Mouse (Mus musculus) limb, embryonic 15.5 days (tissue): ENCODE results near the gene Csk. TPM values are rescaled to one million over a fixed set of nuclear protein-coding genes. Genes with fewer than 3 reads are reported as not detected.

Experiments used
- ATAC-seq: fragments of 200-750 bp; cut with Nextera tagmentation; 2 replicates; pipeline ENCODE4 v1.8.0; 2017; ENCODE audit warnings: low read depth, moderate TSS enrichment; ENCODE audit not compliant: insufficient number of reproducible peaks, low FRiP score, low TSS enrichment
- H3K27ac ChIP-seq: fragments of 300-500 bp; sonication (generic); 2 replicates; pipeline ENCODE4 v1.5.1; 2015; ENCODE audit warnings: moderate library complexity, mild to moderate bottlenecking, inconsistent platforms
- H3K27me3 ChIP-seq: fragments of 300-500 bp; sonication (generic); 2 replicates; pipeline ENCODE4 v1.6.1; 2015; ENCODE audit warnings: inconsistent platforms
- H3K36me3 ChIP-seq: fragments of 300-500 bp; sonication (generic); 2 replicates; pipeline ENCODE4 v1.6.1; 2015; ENCODE audit warnings: inconsistent platforms
- H3K4me1 ChIP-seq: fragments of 300-500 bp; sonication (generic); 2 replicates; pipeline ENCODE4 v1.6.1; 2015; ENCODE audit warnings: inconsistent platforms
- H3K4me2 ChIP-seq: fragments of 300-500 bp; sonication (generic); 2 replicates; pipeline ENCODE4 v1.6.1; 2015; ENCODE audit warnings: mild to moderate bottlenecking, inconsistent platforms
- H3K4me3 ChIP-seq: fragments of 300-500 bp; sonication (generic); 2 replicates; pipeline ENCODE4 v1.5.1; 2015; ENCODE audit warnings: mild to moderate bottlenecking, inconsistent platforms
- H3K9ac ChIP-seq: fragments of 300-500 bp; sonication (generic); 2 replicates; pipeline ENCODE4 v1.6.1; 2015; ENCODE audit warnings: inconsistent platforms
- H3K9me3 ChIP-seq: fragments of 300-500 bp; sonication (generic); 2 replicates; pipeline ENCODE4 v1.6.1; 2016; ENCODE audit warnings: inconsistent platforms
- WGBS: fragments of 180-500 bp; shearing (Covaris S2); methylation state at CpG from one replicate; pipeline ENCODE4 v1.1.7; 2015; 5-methylcytosine and 5-hydroxymethylcytosine counted together
- polyA plus RNA-seq: library from polyadenylated mRNA; unstranded; fragments of >200 nt; fragmentation: Nextera tagmentation; extraction: Ambion mirVana; gene quantifications from 2 replicates; pipeline ENCODE4 v1.2.1, GENCODE M21; 2015

The Csk gene
- polyA plus RNA-seq, 1 experiment from 2014 or later = 29.0 TPM

GRCm38 (mm10) chr9:57613975-57614374 lies 39.5 kb downstream of the Csk start:
- H3K27ac ChIP-seq = no peak overlapping the region
- no peaks in the 10 kb centered on the region for H3K36me3 ChIP-seq
- WGBS = 81% methylated on average over 7 of the region's 7 CpGs
- H3K9me3 ChIP-seq = no peaks in the 10 kb centered on the region
- H3K27me3 ChIP-seq = no peaks in the 10 kb centered on the region
- no peaks in the 10 kb centered on the region; the same call in 1 of the 2 replicates for H3K4me1 ChIP-seq
- no peak overlapping the region for H3K4me3 ChIP-seq
- H3K9ac ChIP-seq = no peak overlapping the region
- no peak overlapping the region for H3K4me2 ChIP-seq
- ATAC-seq = no peak

- Histone ChIP-seq H3K9me3 (no peaks in the 10 kb centered on the region), H3K4me2 (no peak overlapping the region), H3K27ac (no peak overlapping the region), H3K4me1 (no peaks in the 10 kb centered on the region; the same call in 1 of the 2 replicates), H3K36me3 (no peaks in the 10 kb centered on the region), H3K4me3 (no peak overlapping the region), H3K27me3 (no peaks in the 10 kb centered on the region; the same call in 1 of the 2 replicates), H3K9ac (no peak overlapping the region)
- WGBS = 75% methylated on average over 7 of the region's 7 CpGs
- no peak for ATAC-seq
Measured at GRCm38 (mm10) chr9:57612587-57612986, 40.8 kb downstream of the Csk start.

- peaks cover 5% of the 10 kb centered on the region for H3K4me1 ChIP-seq
- H3K36me3 ChIP-seq = no peaks in the 10 kb centered on the region
- H3K9ac ChIP-seq = no peak overlapping the region
- peaks cover 17% of the 10 kb centered on the region for H3K27me3 ChIP-seq
- H3K9me3 ChIP-seq = no peaks in the 10 kb centered on the region
- H3K4me3 ChIP-seq = no peak overlapping the region
- WGBS = 48% methylated on average over 3 of the region's 3 CpGs
- no peak overlapping the region for H3K4me2 ChIP-seq
- ATAC-seq = no peak
- no peak overlapping the region for H3K27ac ChIP-seq
Measured at GRCm38 (mm10) chr9:57610359-57610826, 43.0 kb downstream of the Csk start.

GRCm38 (mm10) chr9:57609803-57610202 lies 43.6 kb downstream of the Csk start:
- no peak overlapping the region for H3K4me3 ChIP-seq
- 49% methylated on average over 3 of the region's 3 CpGs for WGBS
- no peak overlapping the region for H3K4me2 ChIP-seq
- H3K27ac ChIP-seq = no peak overlapping the region
- peaks cover 20% of the 10 kb centered on the region for H3K27me3 ChIP-seq
- H3K9ac ChIP-seq = no peak overlapping the region
- H3K4me1 ChIP-seq = peaks cover 5% of the 10 kb centered on the region
- H3K9me3 ChIP-seq = no peaks in the 10 kb centered on the region
- no peak for ATAC-seq
- no peaks in the 10 kb centered on the region for H3K36me3 ChIP-seq

- 7% methylated on average over 24 of the region's 24 CpGs for WGBS
- H3K27me3 ChIP-seq = peaks cover 22% of the 10 kb centered on the region
- H3K4me3 ChIP-seq = no peak within 1 kb of the TSS
- no peak for ATAC-seq
- H3K9me3 ChIP-seq = no peaks in the 10 kb centered on the region
- H3K27ac ChIP-seq = no peak within 1 kb of the TSS
- no peak within 1 kb of the TSS for H3K9ac ChIP-seq
- H3K4me2 ChIP-seq = no peak within 1 kb of the TSS
- peaks cover 8% of the 10 kb centered on the region for H3K4me1 ChIP-seq
- no peaks in the 10 kb centered on the region for H3K36me3 ChIP-seq
Measured at GRCm38 (mm10) chr9:57606139-57606851, 47.1 kb downstream of the Csk start, which contains the start of gene Cplx3. TSS of gene Cplx3 (minus strand) at chr9:57606281.

- 21% methylated on average over 9 of the region's 9 CpGs for WGBS
- Histone ChIP-seq H3K4me1 (peaks cover 16% of the 10 kb centered on the region), H3K27me3 (peaks cover 22% of the 10 kb centered on the region), H3K4me3 (no peak overlapping the region), H3K9ac (no peak overlapping the region), H3K9me3 (no peaks in the 10 kb centered on the region), H3K27ac (no peak overlapping the region), H3K4me2 (no peak overlapping the region), H3K36me3 (no peaks in the 10 kb centered on the region)
- ATAC-seq = no peak
Measured at GRCm38 (mm10) chr9:57605503-57605902, 47.9 kb downstream of the Csk start.

- Histone ChIP-seq H3K9me3 (no peaks in the 10 kb centered on the region), H3K27me3 (peaks cover 22% of the 10 kb centered on the region), H3K4me2 (no peak overlapping the region), H3K27ac (no peak overlapping the region), H3K4me3 (no peak overlapping the region), H3K9ac (no peak overlapping the region), H3K36me3 (no peaks in the 10 kb centered on the region), H3K4me1 (peaks cover 16% of the 10 kb centered on the region)
- ATAC-seq = no peak
- WGBS = 73% methylated on average over 4 of the region's 4 CpGs
Measured at GRCm38 (mm10) chr9:57604875-57605274, 48.6 kb downstream of the Csk start.

- ATAC-seq = no peak
- Histone ChIP-seq H3K27ac (no peak overlapping the region), H3K9me3 (no peaks in the 10 kb centered on the region), H3K36me3 (no peaks in the 10 kb centered on the region), H3K4me1 (peaks cover 22% of the 10 kb centered on the region), H3K27me3 (peaks cover 22% of the 10 kb centered on the region), H3K9ac (no peak overlapping the region), H3K4me3 (no peak overlapping the region), H3K4me2 (no peak overlapping the region)
- 52% methylated on average over 8 of the region's 8 CpGs for WGBS
Measured at GRCm38 (mm10) chr9:57602098-57602497, 51.3 kb downstream of the Csk start.

GRCm38 (mm10) chr9:57601353-57601706 lies 52.1 kb downstream of the Csk start:
- Histone ChIP-seq H3K4me2 (no peak overlapping the region), H3K36me3 (peaks cover 3% of the 10 kb centered on the region), H3K4me1 (peaks cover 22% of the 10 kb centered on the region), H3K27ac (no peak overlapping the region), H3K9me3 (no peaks in the 10 kb centered on the region), H3K4me3 (no peak overlapping the region), H3K27me3 (peaks cover 14% of the 10 kb centered on the region), H3K9ac (no peak overlapping the region)
- 21% methylated on average over 2 of the region's 2 CpGs for whole genome bisulfite sequencing
- ATAC-seq = no peak

GRCm38 (mm10) chr9:57600620-57601352 lies 52.6 kb downstream of the Csk start:
- Histone ChIP-seq H3K4me2 (no peak overlapping the region), H3K9me3 (no peaks in the 10 kb centered on the region), H3K4me3 (no peak overlapping the region), H3K4me1 (peaks cover 17% of the 10 kb centered on the region), H3K36me3 (peaks cover 7% of the 10 kb centered on the region), H3K27ac (no peak overlapping the region), H3K27me3 (peaks cover 9% of the 10 kb centered on the region), H3K9ac (no peak overlapping the region)
- ATAC-seq = peak; percentile 43; the same call in 1 of the 2 replicates
- 7% methylated on average over 3 of the region's 3 CpGs for WGBS

- Histone ChIP-seq H3K4me1 (peaks cover 17% of the 10 kb centered on the region), H3K36me3 (peaks cover 23% of the 10 kb centered on the region), H3K27me3 (no peaks in the 10 kb centered on the region), H3K4me3 (no peak overlapping the region), H3K9ac (no peak overlapping the region), H3K4me2 (no peak overlapping the region), H3K27ac (no peak overlapping the region), H3K9me3 (no peaks in the 10 kb centered on the region)
- ATAC-seq = no peak
- 51% methylated on average over 8 of the region's 8 CpGs for WGBS
Measured at GRCm38 (mm10) chr9:57598851-57599563, 54.4 kb downstream of the Csk start.

GRCm38 (mm10) chr9:57597929-57598382 lies 55.5 kb downstream of the Csk start:
- 28% methylated on average over 4 of the region's 4 CpGs for WGBS
- Histone ChIP-seq H3K9me3 (no peaks in the 10 kb centered on the region), H3K9ac (no peak overlapping the region), H3K4me2 (no peak overlapping the region), H3K27me3 (no peaks in the 10 kb centered on the region), H3K4me3 (no peak overlapping the region), H3K4me1 (peaks cover 17% of the 10 kb centered on the region), H3K36me3 (peaks cover 33% of the 10 kb centered on the region), H3K27ac (no peak overlapping the region)
- ATAC-seq = no peak
